Mouse (Mus musculus): ENCODE measurements around the gene Asprv1. TPM values are rescaled to one million over a fixed set of nuclear protein-coding genes. Genes with fewer than 3 reads are reported as not detected.

Gene Asprv1
- polyA plus RNA-seq, 1 experiment: 10.1 TPM

- Histone ChIP-seq H3K27me3 (ENCODE audit: control insufficient read depth, insufficient read depth, low read length) (no peaks in the 10 kb centered on the region), H3K36me3 (ENCODE audit: control insufficient read depth, insufficient read depth, low read length) (no peaks in the 10 kb centered on the region), H3K4me1 (replicated peaks; ENCODE audit: control insufficient read depth, insufficient read depth, low read length) (peaks cover 8% of the 10 kb centered on the region), H3K27ac (ENCODE audit: control insufficient read depth, insufficient read depth, low read length) (no peak overlapping the region), H3K4me3 (ENCODE audit: control insufficient read depth, insufficient read depth, low read length) (no peak overlapping the region)
- TF ChIP-seq CTCF (IDR thresholded peaks at IDR 0.05; ENCODE audit: borderline replicate concordance, control insufficient read depth, extremely low read depth, insufficient read depth, low read length, poor library complexity) (no peak), POLR2A (IDR thresholded peaks at IDR 0.05; ENCODE audit: control insufficient read depth, extremely low read depth, insufficient read depth, low read length, poor library complexity) (no peak)
- no peak for DNase-seq
- WGBS: 90% methylated on average over 3 of the region's 3 CpGs
Measured at GRCm38 (mm10) chr6:86640161-86640560, 12.2 kb downstream of the Asprv1 start.

- no peak overlapping the region for H3K27ac ChIP-seq (ENCODE audit: control insufficient read depth, insufficient read depth, low read length)
- H3K4me1 ChIP-seq (replicated peaks; ENCODE audit: control insufficient read depth, insufficient read depth, low read length): peaks cover 13% of the 10 kb centered on the region
- TF ChIP-seq CTCF (IDR thresholded peaks at IDR 0.05; ENCODE audit: borderline replicate concordance, control insufficient read depth, extremely low read depth, insufficient read depth, low read length, poor library complexity) (no peak), POLR2A (IDR thresholded peaks at IDR 0.05; ENCODE audit: control insufficient read depth, extremely low read depth, insufficient read depth, low read length, poor library complexity) (no peak)
- WGBS: 94% methylated on average over 8 of the region's 8 CpGs
- no peaks in the 10 kb centered on the region for H3K27me3 ChIP-seq (ENCODE audit: control insufficient read depth, insufficient read depth, low read length)
- DNase-seq: no peak
- no peak overlapping the region for H3K4me3 ChIP-seq (ENCODE audit: control insufficient read depth, insufficient read depth, low read length)
- no peaks in the 10 kb centered on the region for H3K36me3 ChIP-seq (ENCODE audit: control insufficient read depth, insufficient read depth, low read length)
Measured at GRCm38 (mm10) chr6:86640776-86641175, 12.8 kb downstream of the Asprv1 start.

- Histone ChIP-seq H3K4me1 (replicated peaks; ENCODE audit: control insufficient read depth, insufficient read depth, low read length) (peaks cover 16% of the 10 kb centered on the region), H3K4me3 (ENCODE audit: control insufficient read depth, insufficient read depth, low read length) (no peak overlapping the region), H3K36me3 (ENCODE audit: control insufficient read depth, insufficient read depth, low read length) (no peaks in the 10 kb centered on the region), H3K27me3 (ENCODE audit: control insufficient read depth, insufficient read depth, low read length) (no peaks in the 10 kb centered on the region), H3K27ac (ENCODE audit: control insufficient read depth, insufficient read depth, low read length) (no peak overlapping the region)
- 89% methylated on average over 8 of the region's 8 CpGs for WGBS
- no peak for TF ChIP-seq POLR2A (IDR thresholded peaks at IDR 0.05; ENCODE audit: control insufficient read depth, extremely low read depth, insufficient read depth, low read length, poor library complexity)
- no peak for TF ChIP-seq CTCF (IDR thresholded peaks at IDR 0.05; ENCODE audit: borderline replicate concordance, control insufficient read depth, extremely low read depth, insufficient read depth, low read length, poor library complexity)
- DNase-seq: no peak
Measured at GRCm38 (mm10) chr6:86641716-86642115, 13.8 kb downstream of the Asprv1 start.

- WGBS: 53% methylated on average over 3 of the region's 3 CpGs
- Histone ChIP-seq H3K4me3 (ENCODE audit: control insufficient read depth, insufficient read depth, low read length) (no peak overlapping the region), H3K27me3 (ENCODE audit: control insufficient read depth, insufficient read depth, low read length) (no peaks in the 10 kb centered on the region), H3K27ac (ENCODE audit: control insufficient read depth, insufficient read depth, low read length) (peak overlapping the region; percentile 13; the same call in 1 of the 2 replicates), H3K4me1 (replicated peaks; ENCODE audit: control insufficient read depth, insufficient read depth, low read length) (peaks cover 16% of the 10 kb centered on the region), H3K36me3 (ENCODE audit: control insufficient read depth, insufficient read depth, low read length) (peaks cover 1% of the 10 kb centered on the region)
- TF ChIP-seq CTCF (IDR thresholded peaks at IDR 0.05; ENCODE audit: borderline replicate concordance, control insufficient read depth, extremely low read depth, insufficient read depth, low read length, poor library complexity) (no peak), POLR2A (IDR thresholded peaks at IDR 0.05; ENCODE audit: control insufficient read depth, extremely low read depth, insufficient read depth, low read length, poor library complexity) (no peak)
- DNase-seq: peak; percentile 7
Measured at GRCm38 (mm10) chr6:86644775-86645400, 16.9 kb downstream of the Asprv1 start.

GRCm38 (mm10) chr6:86645551-86645950, 17.6 kb downstream of the Asprv1 start:
- no peaks in the 10 kb centered on the region for H3K27me3 ChIP-seq (ENCODE audit: control insufficient read depth, insufficient read depth, low read length)
- peaks cover 16% of the 10 kb centered on the region for H3K4me1 ChIP-seq (replicated peaks; ENCODE audit: control insufficient read depth, insufficient read depth, low read length)
- H3K4me3 ChIP-seq (ENCODE audit: control insufficient read depth, insufficient read depth, low read length): no peak overlapping the region
- H3K27ac ChIP-seq (ENCODE audit: control insufficient read depth, insufficient read depth, low read length): peak overlapping the region; percentile 70; the same call in 1 of the 2 replicates
- 92% methylated on average over 4 of the region's 4 CpGs for WGBS
- peaks cover 8% of the 10 kb centered on the region for H3K36me3 ChIP-seq (ENCODE audit: control insufficient read depth, insufficient read depth, low read length)
- TF ChIP-seq CTCF (IDR thresholded peaks at IDR 0.05; ENCODE audit: borderline replicate concordance, control insufficient read depth, extremely low read depth, insufficient read depth, low read length, poor library complexity) (no peak), POLR2A (IDR thresholded peaks at IDR 0.05; ENCODE audit: control insufficient read depth, extremely low read depth, insufficient read depth, low read length, poor library complexity) (no peak)
- DNase-seq: no peak

- Histone ChIP-seq H3K27ac (ENCODE audit: control insufficient read depth, insufficient read depth, low read length) (no peak overlapping the region), H3K4me1 (replicated peaks; ENCODE audit: control insufficient read depth, insufficient read depth, low read length) (peaks cover 16% of the 10 kb centered on the region), H3K36me3 (ENCODE audit: control insufficient read depth, insufficient read depth, low read length) (peaks cover 14% of the 10 kb centered on the region), H3K27me3 (ENCODE audit: control insufficient read depth, insufficient read depth, low read length) (no peaks in the 10 kb centered on the region), H3K4me3 (ENCODE audit: control insufficient read depth, insufficient read depth, low read length) (no peak overlapping the region)
- no peak for TF ChIP-seq CTCF (IDR thresholded peaks at IDR 0.05; ENCODE audit: borderline replicate concordance, control insufficient read depth, extremely low read depth, insufficient read depth, low read length, poor library complexity)
- TF ChIP-seq POLR2A (IDR thresholded peaks at IDR 0.05; ENCODE audit: control insufficient read depth, extremely low read depth, insufficient read depth, low read length, poor library complexity): no peak
- WGBS: 89% methylated on average over 7 of the region's 7 CpGs
- no peak for DNase-seq
Measured at GRCm38 (mm10) chr6:86646143-86646542, 18.2 kb downstream of the Asprv1 start.
